In the genomic region with DNA sequence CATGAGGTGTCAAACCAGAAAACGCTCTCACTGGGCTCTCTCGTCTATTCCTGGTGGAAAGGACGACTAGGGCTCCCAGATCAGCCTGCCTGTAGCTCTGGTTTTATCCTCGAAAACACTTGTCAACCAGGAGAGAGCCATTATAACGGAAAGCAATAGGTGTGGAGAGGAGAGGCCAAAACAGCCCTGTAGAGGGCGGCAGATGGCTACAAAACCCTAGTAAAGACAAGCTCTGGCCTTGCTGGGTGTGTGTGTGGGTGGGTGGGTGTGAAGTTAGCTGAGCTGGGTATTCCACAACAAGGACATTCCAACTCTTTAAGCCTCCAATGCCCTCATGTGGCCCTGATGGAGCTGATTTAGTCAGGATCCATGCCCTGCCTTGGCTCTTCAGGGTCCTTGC, we compare ENCODE assay signal across 8 mouse cellular contexts. TPM values are rescaled to one million over a fixed set of nuclear protein-coding genes. Genes with fewer than 3 reads are reported as not detected.
DNase-seq lines count a peak whose midpoint lies in the region; ATAC-seq and TF ChIP-seq lines count a peak whose summit lies in the region.

No protein-coding gene starts in this region.

- no peaks in the 10 kb centered on the region for H3K9me3 ChIP-seq in hindbrain, embryonic 10.5 days
- H3K9me3 ChIP-seq in hindbrain, embryonic 12.5 days (replicated peaks), result no peaks in the 10 kb centered on the region
- H3K9me3 ChIP-seq in embryonic facial prominence, embryonic 14.5 days (ENCODE audit: control insufficient read depth, low read length), result no peaks in the 10 kb centered on the region
- no peaks in the 10 kb centered on the region for H3K9me3 ChIP-seq in stomach, postnatal 0 days (ENCODE audit: control insufficient read depth, low read length)

- H3K79me2 ChIP-seq in liver, adult 2 months (ENCODE audit: control insufficient read depth, insufficient read depth, low read length), result peaks cover 33% of the 10 kb centered on the region

- H3K27me3 ChIP-seq in hindbrain, embryonic 10.5 days (ENCODE audit: insufficient read depth, poor library complexity, severe bottlenecking), result no peaks in the 10 kb centered on the region
- H3K27me3 ChIP-seq in hindbrain, embryonic 12.5 days, result no peaks in the 10 kb centered on the region
- no peaks in the 10 kb centered on the region for H3K27me3 ChIP-seq in embryonic facial prominence, embryonic 14.5 days (replicated peaks; ENCODE audit: control insufficient read depth, insufficient read depth, low read length)
- H3K27me3 ChIP-seq in liver, adult 2 months (ENCODE audit: control insufficient read depth, insufficient read depth, low read length), result no peaks in the 10 kb centered on the region
- H3K27me3 ChIP-seq in stomach, postnatal 0 days (ENCODE audit: control insufficient read depth, insufficient read depth, low read length), result no peaks in the 10 kb centered on the region

- no peak for ATAC-seq in hindbrain, embryonic 12.5 days (ENCODE audit: low FRiP score)
- peak; percentile 47 for ATAC-seq in embryonic facial prominence, embryonic 14.5 days (ENCODE audit: low read depth)
- no peak for ATAC-seq in stomach, postnatal 0 days (ENCODE audit: low FRiP score, low TSS enrichment)

- 63% methylated on average over 6 of the region's 6 CpGs for WGBS in hindbrain, embryonic 10.5 days
- 65% methylated on average over 6 of the region's 6 CpGs for WGBS in hindbrain, embryonic 12.5 days
- 44% methylated on average over 6 of the region's 6 CpGs for WGBS in embryonic facial prominence, embryonic 14.5 days
- WGBS in liver, adult 2 months, result 83% methylated on average over 6 of the region's 6 CpGs
- WGBS in stomach, postnatal 0 days, result 54% methylated on average over 6 of the region's 6 CpGs

- H3K9ac ChIP-seq in hindbrain, embryonic 12.5 days, result no peak overlapping the region
- no peak overlapping the region for H3K9ac ChIP-seq in embryonic facial prominence, embryonic 14.5 days (ENCODE audit: low read depth, low read length)
- H3K9ac ChIP-seq in liver, adult 2 months (ENCODE audit: low read depth, low read length), result no peak overlapping the region
- H3K9ac ChIP-seq in stomach, postnatal 0 days (ENCODE audit: low read length), result no peak overlapping the region

- no peak for TF ChIP-seq EP300 in stomach, postnatal 0 days (optimal IDR thresholded peaks at IDR 0.05)

- TF ChIP-seq CTCF in liver, adult 2 months (IDR thresholded peaks at IDR 0.05; ENCODE audit: low read depth, low read length), result peak; percentile 56
- TF ChIP-seq CTCF in stomach, postnatal 0 days (IDR thresholded peaks at IDR 0.05; ENCODE audit: low read depth), result peak; percentile 77

- no peak overlapping the region for H3K27ac ChIP-seq in hindbrain, embryonic 10.5 days
- H3K27ac ChIP-seq in hindbrain, embryonic 12.5 days, result no peak overlapping the region
- no peak overlapping the region; the same call in 1 of the 2 replicates for H3K27ac ChIP-seq in embryonic facial prominence, embryonic 14.5 days (replicated peaks; ENCODE audit: low read depth, low read length)
- H3K27ac ChIP-seq in liver, adult 2 months (replicated peaks; ENCODE audit: insufficient read depth, low read depth, low read length), result no peak overlapping the region
- H3K27ac ChIP-seq in stomach, postnatal 0 days (replicated peaks), result no peak overlapping the region

- H3K36me3 ChIP-seq in hindbrain, embryonic 10.5 days, result peaks cover 91% of the 10 kb centered on the region
- peaks cover 69% of the 10 kb centered on the region for H3K36me3 ChIP-seq in hindbrain, embryonic 12.5 days
- peaks cover 58% of the 10 kb centered on the region for H3K36me3 ChIP-seq in embryonic facial prominence, embryonic 14.5 days (ENCODE audit: control insufficient read depth, insufficient read depth, low read length)
- peaks cover 18% of the 10 kb centered on the region for H3K36me3 ChIP-seq in liver, adult 2 months (ENCODE audit: control insufficient read depth, insufficient read depth, low read length)
- peaks cover 33% of the 10 kb centered on the region for H3K36me3 ChIP-seq in stomach, postnatal 0 days (ENCODE audit: control insufficient read depth, insufficient read depth, low read length)

- H3K4me1 ChIP-seq in hindbrain, embryonic 10.5 days (replicated peaks), result peaks cover 18% of the 10 kb centered on the region
- peaks cover 8% of the 10 kb centered on the region; the same call in 1 of the 2 replicates for H3K4me1 ChIP-seq in hindbrain, embryonic 12.5 days
- H3K4me1 ChIP-seq in embryonic facial prominence, embryonic 14.5 days (ENCODE audit: control insufficient read depth, insufficient read depth, low read length), result no peaks in the 10 kb centered on the region
- peaks cover 12% of the 10 kb centered on the region for H3K4me1 ChIP-seq in liver, adult 2 months (ENCODE audit: control insufficient read depth, insufficient read depth, low read length)
- no peaks in the 10 kb centered on the region for H3K4me1 ChIP-seq in stomach, postnatal 0 days (replicated peaks; ENCODE audit: control insufficient read depth, insufficient read depth)

- H3K4me2 ChIP-seq in hindbrain, embryonic 12.5 days (replicated peaks), result no peak overlapping the region
- H3K4me2 ChIP-seq in embryonic facial prominence, embryonic 14.5 days (ENCODE audit: low read depth, low read length), result no peak overlapping the region
- no peak overlapping the region for H3K4me2 ChIP-seq in stomach, postnatal 0 days (replicated peaks; ENCODE audit: low read depth)

- no peak overlapping the region for H3K4me3 ChIP-seq in hindbrain, embryonic 10.5 days
- H3K4me3 ChIP-seq in hindbrain, embryonic 12.5 days, result no peak overlapping the region
- H3K4me3 ChIP-seq in embryonic facial prominence, embryonic 14.5 days (ENCODE audit: low read depth, low read length), result no peak overlapping the region
- no peak overlapping the region for H3K4me3 ChIP-seq in liver, adult 2 months (ENCODE audit: insufficient read depth, low read depth, low read length)
- no peak overlapping the region for H3K4me3 ChIP-seq in stomach, postnatal 0 days (ENCODE audit: low read depth, low read length)

- peak; percentile 43 for DNase-seq in hindbrain, embryonic 10.5 days (ENCODE audit: low spot score)
- peak; percentile 40 for DNase-seq in A20 (ENCODE audit: low read depth, low spot score)
- DNase-seq in R1 (ENCODE audit: low read depth, low spot score), result peak; percentile 60
- DNase-seq in embryonic facial prominence, embryonic 14.5 days (ENCODE audit: low spot score), result peak; percentile 55
- DNase-seq in liver, adult 2 months (ENCODE audit: extremely low read depth, low read depth, low spot score), result no peak
- DNase-seq in stomach, postnatal 0 days (ENCODE audit: low spot score), result peak; percentile 61
- no peak for DNase-seq in c-Kit-positive CD71-positive TER-119-positive erythroid progenitor cells, embryonic 14.5 days (ENCODE audit: low spot score)

- TF ChIP-seq POLR2A in liver, adult 2 months (IDR thresholded peaks at IDR 0.05; ENCODE audit: extremely low read depth, insufficient read depth, low read length), result no peak

RNA-seq across cellular contexts. Expression of a gene that starts 9.4 kb away (rescaled TPM):
- polyA plus RNA-seq in hindbrain, embryonic 10.5 days (2016; fragmentation: Nextera tagmentation; extraction: Ambion mirVana), result 19.0 and 25.0 TPM in 2 replicates
- polyA plus RNA-seq in hindbrain, embryonic 12.5 days (2016; fragmentation: Nextera tagmentation; extraction: Ambion mirVana), result 34.2 and 34.3 TPM in 2 replicates
- polyA plus RNA-seq in embryonic facial prominence, embryonic 14.5 days (2014; fragmentation: Nextera tagmentation; extraction: Ambion mirVana), result 18.9 and 19.1 TPM in 2 replicates
- total RNA-seq in liver, adult 2 months (2014; rRNA removed), result 19.0 and 26.3 TPM in 2 replicates
- polyA plus RNA-seq in liver, adult 2 months (2012; rRNA removed), result 20.3 and 22.3 TPM in 2 replicates
- 9.5 and 9.6 TPM in 2 replicates for polyA plus RNA-seq in stomach, postnatal 0 days (2015; fragmentation: Nextera tagmentation; extraction: Ambion mirVana)

RNA-seq across cellular contexts. Expression of a gene that starts 14.1 kb away (rescaled TPM):
- polyA plus RNA-seq in hindbrain, embryonic 10.5 days (2016; fragmentation: Nextera tagmentation; extraction: Ambion mirVana), result 2.9 and 4.3 TPM in 2 replicates
- polyA plus RNA-seq in hindbrain, embryonic 12.5 days (2016; fragmentation: Nextera tagmentation; extraction: Ambion mirVana), result 2.2 and 4.4 TPM in 2 replicates
- 1.7 TPM in 1 of 2 replicates, not detected in the other for polyA plus RNA-seq in embryonic facial prominence, embryonic 14.5 days (2014; fragmentation: Nextera tagmentation; extraction: Ambion mirVana)
- not detected in 2 replicates for total RNA-seq in liver, adult 2 months (2014; rRNA removed)
- not detected in 2 replicates for polyA plus RNA-seq in liver, adult 2 months (2012; rRNA removed)
- 0.53 TPM in 2 replicates for polyA plus RNA-seq in stomach, postnatal 0 days (2015; fragmentation: Nextera tagmentation; extraction: Ambion mirVana)

RNA-seq across cellular contexts. Expression of a gene that starts 28.1 kb away (rescaled TPM):
- polyA plus RNA-seq in hindbrain, embryonic 10.5 days (2016; fragmentation: Nextera tagmentation; extraction: Ambion mirVana), result 3.0 and 7.3 TPM in 2 replicates
- 16.3 and 17.8 TPM in 2 replicates for polyA plus RNA-seq in hindbrain, embryonic 12.5 days (2016; fragmentation: Nextera tagmentation; extraction: Ambion mirVana)
- 10.0 and 10.7 TPM in 2 replicates for polyA plus RNA-seq in embryonic facial prominence, embryonic 14.5 days (2014; fragmentation: Nextera tagmentation; extraction: Ambion mirVana)
- not detected in 2 replicates for total RNA-seq in liver, adult 2 months (2014; rRNA removed)
- polyA plus RNA-seq in liver, adult 2 months (2012; rRNA removed), result 0.04 TPM in 2 replicates
- polyA plus RNA-seq in stomach, postnatal 0 days (2015; fragmentation: Nextera tagmentation; extraction: Ambion mirVana), result 2.0 and 2.6 TPM in 2 replicates

RNA-seq across cellular contexts. Expression of a gene that starts 29.7 kb away (rescaled TPM):
- 0.27 and 0.38 TPM in 2 replicates for polyA plus RNA-seq in hindbrain, embryonic 10.5 days (2016; fragmentation: Nextera tagmentation; extraction: Ambion mirVana)
- polyA plus RNA-seq in hindbrain, embryonic 12.5 days (2016; fragmentation: Nextera tagmentation; extraction: Ambion mirVana), result 1.2 and 3.0 TPM in 2 replicates
- 9.5 and 9.9 TPM in 2 replicates for polyA plus RNA-seq in embryonic facial prominence, embryonic 14.5 days (2014; fragmentation: Nextera tagmentation; extraction: Ambion mirVana)
- total RNA-seq in liver, adult 2 months (2014; rRNA removed), result not detected in 2 replicates
- 0.24 TPM in 1 of 2 replicates, not detected in the other for polyA plus RNA-seq in liver, adult 2 months (2012; rRNA removed)
- polyA plus RNA-seq in stomach, postnatal 0 days (2015; fragmentation: Nextera tagmentation; extraction: Ambion mirVana), result 0.15 and 0.42 TPM in 2 replicates

RNA-seq across cellular contexts. Expression of a gene that starts 41.4 kb away (rescaled TPM):
- polyA plus RNA-seq in hindbrain, embryonic 10.5 days (2016; fragmentation: Nextera tagmentation; extraction: Ambion mirVana), result 324 and 329 TPM in 2 replicates
- polyA plus RNA-seq in hindbrain, embryonic 12.5 days (2016; fragmentation: Nextera tagmentation; extraction: Ambion mirVana), result 216 and 260 TPM in 2 replicates
- polyA plus RNA-seq in embryonic facial prominence, embryonic 14.5 days (2014; fragmentation: Nextera tagmentation; extraction: Ambion mirVana), result 314 and 345 TPM in 2 replicates
- total RNA-seq in liver, adult 2 months (2014; rRNA removed), result 169 and 197 TPM in 2 replicates
- 327 and 394 TPM in 2 replicates for polyA plus RNA-seq in liver, adult 2 months (2012; rRNA removed)
- 347 and 366 TPM in 2 replicates for polyA plus RNA-seq in stomach, postnatal 0 days (2015; fragmentation: Nextera tagmentation; extraction: Ambion mirVana)

Comparison
In these comparisons a context has a peak if more than half of its experiments do, and no peak if none do; other contexts are left out.
1. DNase-seq: peak in hindbrain, embryonic 10.5 days (single experiment), A20 (single experiment), R1 (single experiment), embryonic facial prominence, embryonic 14.5 days (single experiment) and stomach, postnatal 0 days (single experiment); none in liver, adult 2 months (single experiment) and c-Kit-positive CD71-positive TER-119-positive erythroid progenitor cells, embryonic 14.5 days (single experiment).